8 mouse cellular contexts compared by ENCODE assay signal in the genomic region with DNA sequence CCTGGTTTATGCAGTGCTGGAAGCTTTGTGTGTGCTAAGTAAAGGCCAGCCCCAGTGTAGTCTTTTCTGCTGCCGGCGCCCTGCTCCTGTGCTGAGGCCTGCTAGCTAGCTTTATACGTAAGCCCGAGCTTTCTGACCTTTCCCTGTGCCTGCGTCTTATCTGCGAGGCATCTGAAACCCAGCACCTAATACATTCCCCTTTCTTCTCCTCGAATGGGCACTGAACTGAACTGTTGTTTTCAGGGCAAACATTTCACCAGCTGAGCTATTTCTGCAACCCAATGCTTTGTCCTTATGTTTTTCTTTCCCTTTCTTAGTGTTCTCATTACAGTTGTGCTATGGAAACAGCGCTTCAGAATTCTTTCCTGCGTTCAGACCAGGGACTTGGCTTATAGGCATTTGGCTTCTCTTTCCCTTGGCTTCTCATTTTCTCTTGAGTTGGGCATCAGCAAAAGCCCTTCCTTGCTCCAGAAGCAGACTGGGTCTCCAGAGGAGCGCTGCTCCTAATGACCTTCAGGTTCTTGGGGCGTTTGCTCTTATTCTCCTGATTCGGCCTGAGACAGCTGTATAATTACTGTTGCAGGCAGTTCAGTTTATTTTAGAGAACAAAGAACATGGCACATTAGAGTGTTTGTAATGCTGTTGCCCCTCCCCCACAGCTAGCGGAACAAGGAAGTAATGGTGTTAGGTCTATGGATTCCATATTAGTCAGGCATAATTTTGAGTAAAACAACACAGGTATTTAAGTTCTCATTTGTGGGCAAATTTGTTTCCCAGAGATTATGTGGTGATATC.
DNase-seq lines count a peak whose midpoint lies in the region; ATAC-seq lines count a peak whose summit lies in the region.

No protein-coding gene starts in this region.

- H3K4me2 ChIP-seq in forebrain, embryonic 12.5 days: peak overlapping the region; percentile 31
- H3K4me2 ChIP-seq in kidney, embryonic 16.5 days (replicated peaks; ENCODE audit: low read depth, low read length): peak overlapping the region; percentile 10
- H3K4me2 ChIP-seq in midbrain, embryonic 13.5 days (replicated peaks): peak overlapping the region; percentile 17; the same call in 1 of the 2 replicates

- H3K27me3 ChIP-seq in forebrain, embryonic 12.5 days: no peaks in the 10 kb centered on the region
- H3K27me3 ChIP-seq in kidney, embryonic 16.5 days (ENCODE audit: insufficient read depth, low read length): no peaks in the 10 kb centered on the region
- H3K27me3 ChIP-seq in midbrain, embryonic 13.5 days: no peaks in the 10 kb centered on the region

- WGBS in forebrain, embryonic 12.5 days: 10% methylated on average over 13 of the region's 13 CpGs
- 15% methylated on average over 13 of the region's 13 CpGs for WGBS in kidney, embryonic 16.5 days
- WGBS in midbrain, embryonic 13.5 days: 18% methylated on average over 13 of the region's 13 CpGs

- H3K9me3 ChIP-seq in forebrain, embryonic 12.5 days: no peaks in the 10 kb centered on the region
- H3K9me3 ChIP-seq in kidney, embryonic 16.5 days (ENCODE audit: low read length): no peaks in the 10 kb centered on the region
- H3K9me3 ChIP-seq in midbrain, embryonic 13.5 days: no peaks in the 10 kb centered on the region

- peaks cover 78% of the 10 kb centered on the region for H3K4me1 ChIP-seq in forebrain, embryonic 12.5 days
- H3K4me1 ChIP-seq in kidney, embryonic 16.5 days (ENCODE audit: insufficient read depth, low read length): peaks cover 86% of the 10 kb centered on the region
- H3K4me1 ChIP-seq in midbrain, embryonic 13.5 days (replicated peaks): peaks cover 90% of the 10 kb centered on the region

- H3K27ac ChIP-seq in forebrain, embryonic 12.5 days: peak overlapping the region; percentile 89
- H3K27ac ChIP-seq in kidney, embryonic 16.5 days (ENCODE audit: low read length): peak overlapping the region; percentile 90
- H3K27ac ChIP-seq in midbrain, embryonic 13.5 days: peak overlapping the region; percentile 89

- no peaks in the 10 kb centered on the region for H3K36me3 ChIP-seq in forebrain, embryonic 12.5 days (replicated peaks)
- H3K36me3 ChIP-seq in kidney, embryonic 16.5 days (ENCODE audit: insufficient read depth, low read length): no peaks in the 10 kb centered on the region
- H3K36me3 ChIP-seq in midbrain, embryonic 13.5 days: no peaks in the 10 kb centered on the region

- H3K9ac ChIP-seq in forebrain, embryonic 12.5 days: peak overlapping the region; percentile 25
- H3K9ac ChIP-seq in kidney, embryonic 16.5 days (replicated peaks; ENCODE audit: low read length): peak overlapping the region; percentile 63
- peak overlapping the region; percentile 39; the same call in 1 of the 2 replicates for H3K9ac ChIP-seq in midbrain, embryonic 13.5 days (replicated peaks)

- peak; percentile 38 to 69 for DNase-seq in spleen, postnatal 4 days (ENCODE audit: low spot score in 2 of 2)
- no peak for DNase-seq in spleen, adult 12 weeks (ENCODE audit: low spot score)
- DNase-seq in layer of hippocampus, adult 11-12 months (ENCODE audit: low spot score): no peak
- DNase-seq in layer of hippocampus, postnatal 25 days (ENCODE audit: extremely low spot score in 1 of 2, low spot score in 1 of 2): no peak
- DNase-seq in frontal cortex, postnatal 36 days (ENCODE audit: low spot score in 2 of 2): no peak

- no peak overlapping the region for H3K4me3 ChIP-seq in forebrain, embryonic 12.5 days (replicated peaks)
- no peak overlapping the region for H3K4me3 ChIP-seq in kidney, embryonic 16.5 days (ENCODE audit: low read length)
- H3K4me3 ChIP-seq in midbrain, embryonic 13.5 days (replicated peaks): no peak overlapping the region

- ATAC-seq in forebrain, embryonic 12.5 days (ENCODE audit: low FRiP score): peak; percentile 66
- ATAC-seq in kidney, embryonic 16.5 days (ENCODE audit: low FRiP score, low TSS enrichment): peak; percentile 81
- no peak for ATAC-seq in midbrain, embryonic 13.5 days

Comparison
In these comparisons a context has a peak if more than half of its experiments do, and no peak if none do; other contexts are left out.
1. DNase-seq: peak in spleen, postnatal 4 days (2 of 2); none in spleen, adult 12 weeks (single experiment), layer of hippocampus, adult 11-12 months (single experiment), layer of hippocampus, postnatal 25 days (0 of 2) and frontal cortex, postnatal 36 days (0 of 2).
2. Peak in every context shown above with its lines, with median percentiles within 50 percentile points of each other: H3K27ac ChIP-seq, H3K4me2 ChIP-seq and H3K9ac ChIP-seq.